Mouse (Mus musculus) stomach, embryonic 14.5 days (tissue): Measurements from ENCODE around the gene Suds3. TPM values are rescaled to one million over a fixed set of nuclear protein-coding genes. Genes with fewer than 3 reads are reported as not detected.

Experiments
- ATAC-seq: fragments of 200-750 bp; cut with Nextera tagmentation; 2 replicates; pipeline ENCODE4 v1.8.0; 2017; ENCODE audit warnings: low read depth, moderate TSS enrichment; ENCODE audit not compliant: insufficient number of reproducible peaks, insufficient read depth, low FRiP score
- H3K27ac ChIP-seq: fragments of 300-500 bp; sonication (generic); 2 replicates; pipeline ENCODE4 v1.5.1; 2014; ENCODE audit warnings: mild to moderate bottlenecking, low read length, moderate library complexity, mixed read lengths
- H3K27me3 ChIP-seq: fragments of 300-500 bp; sonication (generic); 2 replicates; pipeline ENCODE4 v1.6.1; 2014; ENCODE audit warnings: low read length, control low read depth, mixed read lengths; ENCODE audit not compliant: control insufficient read depth, insufficient read depth
- H3K36me3 ChIP-seq: fragments of 300-500 bp; sonication (generic); 2 replicates; pipeline ENCODE4 v1.6.1; 2014; ENCODE audit warnings: mild to moderate bottlenecking, control low read depth, low read length, moderate library complexity, mixed read lengths; ENCODE audit not compliant: control insufficient read depth, insufficient read depth
- H3K4me1 ChIP-seq: fragments of 300-500 bp; sonication (generic); 2 replicates; pipeline ENCODE4 v1.6.1; 2014; ENCODE audit warnings: low read length, control low read depth, mixed read lengths; ENCODE audit not compliant: control insufficient read depth, insufficient read depth
- H3K4me2 ChIP-seq: fragments of 300-500 bp; sonication (generic); replicated peaks from 2 replicates; pipeline ENCODE4 v1.6.1; 2014; ENCODE audit warnings: low read depth, low read length, control low read depth
- H3K4me3 ChIP-seq: fragments of 300-500 bp; sonication (generic); 2 replicates; pipeline ENCODE4 v1.5.1; 2014; ENCODE audit warnings: low read depth, low read length, control low read depth
- H3K9ac ChIP-seq: fragments of 300-500 bp; sonication (generic); replicated peaks from 2 replicates; pipeline ENCODE4 v1.6.1; 2014; ENCODE audit warnings: low read depth, mild to moderate bottlenecking, control low read depth, low read length, moderate library complexity, mixed read lengths
- H3K9me3 ChIP-seq: fragments of 300-500 bp; sonication (generic); 2 replicates; pipeline ENCODE4 v1.6.1; 2016; ENCODE audit warnings: low read depth, low read length, control low read depth; ENCODE audit not compliant: control insufficient read depth
- WGBS: fragments of 180-500 bp; shearing (Covaris S2); extraction: QIAGEN DNeasy Blood & Tissue Kit; methylation state at CpG from one replicate; pipeline ENCODE4 v1.1.7; 2014; 5-methylcytosine and 5-hydroxymethylcytosine counted together
- polyA plus RNA-seq: library from polyadenylated mRNA; unstranded; fragments of >200 nt; fragmentation: Nextera tagmentation; extraction: Ambion mirVana; gene quantifications from 2 replicates; pipeline ENCODE4 v1.2.1, GENCODE M21; 2014

Suds3 gene
- polyA plus RNA-seq, 1 experiment from 2014 or later = 41.0 TPM

DNA sequence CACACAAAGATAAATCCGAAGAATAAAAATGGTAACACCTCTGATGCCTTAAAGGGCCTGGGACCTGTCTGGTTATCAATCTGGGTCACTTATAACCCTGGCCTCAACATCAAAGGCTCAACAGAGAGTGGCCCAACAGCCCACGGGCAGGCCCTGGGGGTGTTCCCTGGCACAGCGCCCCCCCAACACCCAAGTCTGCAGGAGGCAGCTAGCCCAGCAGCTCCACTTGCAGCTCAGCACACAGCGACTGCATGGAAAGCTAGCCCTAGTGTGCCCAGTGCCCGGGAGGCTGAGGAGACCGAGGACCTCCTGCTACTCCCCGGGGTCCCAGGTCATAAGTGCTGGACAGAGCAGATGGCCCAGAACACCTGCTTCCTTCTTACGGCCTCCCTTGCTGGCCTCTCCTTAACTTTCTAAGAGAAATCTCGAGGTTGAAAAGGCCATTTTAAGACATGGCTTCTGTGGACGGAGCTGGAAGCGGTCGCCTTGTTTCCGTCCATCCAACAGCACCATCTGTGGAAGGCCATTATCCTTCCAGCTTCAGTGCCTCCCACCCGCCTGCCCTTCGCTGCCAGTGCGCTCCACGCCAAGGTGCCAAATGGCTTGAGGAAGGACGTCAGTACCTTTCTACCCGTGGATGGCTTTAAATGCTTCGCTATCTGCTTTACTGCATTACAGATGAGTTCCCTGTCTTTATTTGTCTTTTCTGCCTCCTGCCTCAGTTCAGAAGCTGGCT is 12.6 kb downstream of the Suds3 start:
- H3K4me1 ChIP-seq = no peaks in the 10 kb centered on the region
- no peaks in the 10 kb centered on the region for H3K9me3 ChIP-seq
- no peaks in the 10 kb centered on the region for H3K27me3 ChIP-seq
- no peak overlapping the region for H3K4me2 ChIP-seq
- WGBS = 93% methylated on average over 20 of the region's 20 CpGs
- no peak overlapping the region for H3K27ac ChIP-seq
- no peak for ATAC-seq
- no peak overlapping the region for H3K4me3 ChIP-seq
- H3K9ac ChIP-seq = no peak overlapping the region
- peaks cover 68% of the 10 kb centered on the region for H3K36me3 ChIP-seq

DNA sequence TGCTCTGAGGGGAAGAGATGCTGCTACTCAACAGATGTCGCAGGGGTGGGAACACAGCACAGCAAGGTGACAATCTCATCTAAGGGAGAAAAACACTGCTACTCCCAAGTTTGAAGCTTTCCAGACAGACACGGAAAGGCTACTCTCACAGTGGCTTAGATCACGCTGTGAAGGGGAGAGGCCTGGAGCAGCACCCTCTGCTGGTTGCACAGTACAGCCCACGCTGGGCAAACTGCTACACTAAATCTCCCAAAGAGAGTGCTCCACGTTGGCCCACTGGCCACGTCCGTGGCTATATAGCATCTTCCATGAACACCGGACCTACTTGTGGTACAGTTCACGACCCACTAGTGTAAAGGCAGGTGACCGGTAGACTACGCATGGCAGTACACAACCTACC is 16.2 kb downstream of the Suds3 start:
- H3K9me3 ChIP-seq = no peaks in the 10 kb centered on the region
- ATAC-seq = no peak
- no peak overlapping the region for H3K4me3 ChIP-seq
- H3K36me3 ChIP-seq = peaks cover 43% of the 10 kb centered on the region
- no peaks in the 10 kb centered on the region for H3K27me3 ChIP-seq
- WGBS = 85% methylated on average over 11 of the region's 11 CpGs
- no peak overlapping the region for H3K27ac ChIP-seq
- H3K4me2 ChIP-seq = no peak overlapping the region
- no peaks in the 10 kb centered on the region for H3K4me1 ChIP-seq
- H3K9ac ChIP-seq = no peak overlapping the region

DNA sequence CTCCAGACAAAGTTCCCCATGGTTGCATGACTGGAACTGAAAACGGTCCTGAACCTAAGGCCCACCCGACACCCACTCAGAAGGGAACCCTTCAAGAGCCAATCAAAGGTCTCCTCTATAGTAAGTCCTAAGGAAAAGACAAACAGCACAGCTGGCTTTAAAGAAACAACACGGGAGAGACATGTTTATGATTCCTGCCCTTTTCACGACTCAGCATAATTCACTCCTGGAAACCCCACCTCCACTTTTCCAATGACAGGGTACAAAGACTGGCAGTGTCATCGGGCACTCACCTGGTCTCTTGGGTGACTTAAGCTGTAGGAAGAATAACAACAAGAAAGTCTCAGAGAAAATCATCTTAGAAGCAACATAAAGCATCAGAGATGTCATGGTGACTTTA is 16.9 kb downstream of the Suds3 start:
- ATAC-seq = no peak
- WGBS = 78% methylated on average over 5 of the region's 5 CpGs
- H3K4me2 ChIP-seq = no peak overlapping the region

DNA sequence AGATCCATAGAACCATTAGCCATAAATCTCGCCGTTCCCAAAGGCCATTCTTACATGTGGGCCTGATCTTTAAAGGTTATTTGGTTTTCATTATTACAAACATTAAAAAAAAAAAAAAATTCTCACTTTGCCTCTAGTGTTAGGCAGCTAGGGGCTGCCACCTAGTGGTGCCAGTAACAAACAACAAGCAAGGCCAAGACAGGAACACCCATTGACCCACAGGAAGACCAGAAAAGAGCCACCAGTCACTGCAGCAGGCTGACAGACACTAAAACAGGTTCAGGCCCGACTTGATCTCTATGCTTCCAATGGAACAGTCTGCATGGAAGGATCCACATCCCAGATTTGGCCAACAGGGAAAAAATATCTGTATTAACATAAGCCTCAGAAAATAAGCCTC is 19.2 kb downstream of the Suds3 start:
- 42% methylated on average over 3 of the region's 3 CpGs for WGBS
- no peak overlapping the region for H3K27ac ChIP-seq
- no peaks in the 10 kb centered on the region for H3K9me3 ChIP-seq
- no peak overlapping the region for H3K4me2 ChIP-seq
- ATAC-seq = no peak
- peaks cover 53% of the 10 kb centered on the region for H3K36me3 ChIP-seq
- no peaks in the 10 kb centered on the region for H3K27me3 ChIP-seq
- no peak overlapping the region for H3K9ac ChIP-seq
- H3K4me3 ChIP-seq = no peak overlapping the region
- no peaks in the 10 kb centered on the region for H3K4me1 ChIP-seq

More for the DNA sequence above, 16.9 kb downstream of the Suds3 start:
- no peak overlapping the region for H3K27ac ChIP-seq
- H3K9ac ChIP-seq = no peak overlapping the region
- no peak overlapping the region for H3K4me3 ChIP-seq
- H3K9me3 ChIP-seq = no peaks in the 10 kb centered on the region
- no peaks in the 10 kb centered on the region for H3K27me3 ChIP-seq
- H3K36me3 ChIP-seq = peaks cover 45% of the 10 kb centered on the region
- no peaks in the 10 kb centered on the region for H3K4me1 ChIP-seq

DNA sequence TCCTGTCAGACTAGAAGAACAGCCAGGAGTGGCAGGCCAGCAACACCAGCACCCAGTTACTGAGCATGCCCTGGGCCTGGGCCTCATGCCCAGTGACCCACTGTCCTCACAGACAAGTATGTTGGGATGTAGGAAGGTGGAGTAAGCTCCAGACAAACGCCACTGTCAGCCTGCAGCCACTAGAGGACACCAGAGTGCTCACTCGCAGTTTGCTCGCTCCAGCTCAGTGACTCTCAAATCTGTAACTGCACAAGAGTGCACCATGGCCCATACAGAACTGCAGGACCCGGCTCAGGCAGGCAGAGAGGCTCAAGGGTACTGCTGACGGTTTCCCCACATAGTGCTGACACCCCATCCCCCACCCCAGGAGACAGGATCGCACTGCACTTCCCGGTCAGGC is 21.5 kb downstream of the Suds3 start:
- no peak overlapping the region for H3K9ac ChIP-seq
- no peak overlapping the region for H3K4me3 ChIP-seq
- 35% methylated on average over 7 of the region's 7 CpGs for WGBS
- 0 out of 2 replicates have a peak, but pooled peaks cover 4% of the 10 kb centered on the region for H3K4me1 ChIP-seq
- H3K9me3 ChIP-seq = no peaks in the 10 kb centered on the region
- H3K4me2 ChIP-seq = no peak overlapping the region
- H3K27me3 ChIP-seq = no peaks in the 10 kb centered on the region
- H3K27ac ChIP-seq = no peak overlapping the region
- no peak for ATAC-seq
- H3K36me3 ChIP-seq = peaks cover 43% of the 10 kb centered on the region; the same call in 1 of the 2 replicates

DNA sequence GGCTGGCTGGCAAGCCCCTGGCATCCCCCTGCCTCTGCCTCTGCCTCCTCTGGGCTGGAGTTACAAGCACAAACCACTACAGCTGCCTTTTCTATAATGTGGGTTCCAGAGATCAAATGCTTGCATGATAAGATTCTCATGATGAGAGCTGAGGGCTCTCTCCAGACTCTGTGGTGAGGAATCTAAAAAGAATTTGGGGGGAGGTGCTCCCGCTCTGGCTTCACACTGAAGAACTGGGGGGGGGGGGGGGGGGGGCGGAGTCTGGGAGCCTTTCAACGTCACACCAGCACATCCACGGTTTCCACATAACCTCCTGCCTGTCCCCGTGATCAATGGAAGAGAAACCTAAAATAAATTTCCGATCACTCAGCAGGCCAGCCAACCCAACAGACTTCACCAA is 26.1 kb downstream of the Suds3 start:
- H3K36me3 ChIP-seq = peaks cover 32% of the 10 kb centered on the region; the same call in 1 of the 2 replicates

DNA sequence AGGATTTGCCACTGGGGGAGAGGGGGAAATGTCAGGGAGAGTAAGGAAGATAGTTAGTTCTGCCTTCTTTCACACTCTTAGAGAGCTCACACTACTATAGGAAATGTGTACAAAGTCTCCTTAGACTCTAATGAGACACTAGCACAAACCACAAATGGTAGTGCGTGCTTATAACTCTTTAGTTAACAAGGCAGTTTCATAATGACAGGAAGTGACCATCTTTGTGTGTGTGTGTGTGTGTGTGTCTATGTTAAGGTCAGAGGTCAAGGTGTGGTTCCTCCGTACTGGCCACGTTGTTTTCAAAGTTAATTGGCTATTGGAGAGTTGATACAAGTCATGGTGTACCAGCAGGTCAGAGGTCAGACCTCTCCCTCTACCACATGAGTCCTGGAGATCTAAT is 26.8 kb downstream of the Suds3 start:
- peaks cover 26% of the 10 kb centered on the region; the same call in 1 of the 2 replicates for H3K36me3 ChIP-seq
- H3K27me3 ChIP-seq = 0 out of 2 replicates have a peak, but pooled peaks cover 3% of the 10 kb centered on the region
- WGBS = 41% methylated on average over 3 of the region's 3 CpGs
- no peak overlapping the region for H3K9ac ChIP-seq
- 0 out of 2 replicates have a peak, but pooled peaks cover 5% of the 10 kb centered on the region for H3K4me1 ChIP-seq
- H3K4me3 ChIP-seq = no peak overlapping the region
- H3K4me2 ChIP-seq = no peak overlapping the region
- no peak overlapping the region for H3K27ac ChIP-seq
- ATAC-seq = no peak
- no peaks in the 10 kb centered on the region for H3K9me3 ChIP-seq

More for the DNA sequence above, 26.1 kb downstream of the Suds3 start:
- 16% methylated on average over 5 of the region's 6 CpGs for WGBS
- no peak overlapping the region for H3K27ac ChIP-seq
- ATAC-seq = no peak
- no peaks in the 10 kb centered on the region for H3K9me3 ChIP-seq
- H3K4me3 ChIP-seq = no peak overlapping the region
- no peak overlapping the region for H3K9ac ChIP-seq
- 0 out of 2 replicates have a peak, but pooled peaks cover 3% of the 10 kb centered on the region for H3K27me3 ChIP-seq
- H3K4me2 ChIP-seq = no peak overlapping the region
- 0 out of 2 replicates have a peak, but pooled peaks cover 5% of the 10 kb centered on the region for H3K4me1 ChIP-seq

DNA sequence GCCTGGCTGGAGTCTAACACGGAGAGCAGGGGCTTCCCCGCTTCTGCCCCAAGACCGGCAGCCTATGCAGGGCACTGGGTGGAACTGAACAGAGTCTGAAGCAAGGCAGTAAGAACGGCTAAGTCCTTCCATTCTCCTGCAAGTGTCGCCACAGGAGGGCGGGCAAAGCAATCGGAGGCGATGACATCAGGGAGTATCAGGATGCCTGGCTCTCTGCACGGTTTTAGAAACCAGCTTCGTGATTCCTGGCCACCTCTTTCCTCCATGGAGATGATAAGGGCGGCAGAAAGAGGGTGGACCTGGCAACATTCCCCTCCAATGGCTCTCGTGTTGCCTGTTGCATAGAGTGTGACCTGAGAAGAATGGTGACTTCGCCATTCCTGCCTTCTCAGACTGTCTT is 28.2 kb downstream of the Suds3 start:
- H3K9ac ChIP-seq = no peak overlapping the region
- no peak for ATAC-seq
- H3K4me3 ChIP-seq = no peak overlapping the region
- WGBS = 3% methylated on average over 13 of the region's 13 CpGs
- H3K4me1 ChIP-seq = 0 out of 2 replicates have a peak, but pooled peaks cover 5% of the 10 kb centered on the region
- peaks cover 15% of the 10 kb centered on the region; the same call in 1 of the 2 replicates for H3K36me3 ChIP-seq
- 0 out of 2 replicates have a peak, but pooled peaks cover 3% of the 10 kb centered on the region for H3K27me3 ChIP-seq
- no peaks in the 10 kb centered on the region for H3K9me3 ChIP-seq
- no peak overlapping the region for H3K27ac ChIP-seq
- peak overlapping the region; percentile 30 for H3K4me2 ChIP-seq
